7 mouse cellular contexts compared by ENCODE assay signal in the genomic region with DNA sequence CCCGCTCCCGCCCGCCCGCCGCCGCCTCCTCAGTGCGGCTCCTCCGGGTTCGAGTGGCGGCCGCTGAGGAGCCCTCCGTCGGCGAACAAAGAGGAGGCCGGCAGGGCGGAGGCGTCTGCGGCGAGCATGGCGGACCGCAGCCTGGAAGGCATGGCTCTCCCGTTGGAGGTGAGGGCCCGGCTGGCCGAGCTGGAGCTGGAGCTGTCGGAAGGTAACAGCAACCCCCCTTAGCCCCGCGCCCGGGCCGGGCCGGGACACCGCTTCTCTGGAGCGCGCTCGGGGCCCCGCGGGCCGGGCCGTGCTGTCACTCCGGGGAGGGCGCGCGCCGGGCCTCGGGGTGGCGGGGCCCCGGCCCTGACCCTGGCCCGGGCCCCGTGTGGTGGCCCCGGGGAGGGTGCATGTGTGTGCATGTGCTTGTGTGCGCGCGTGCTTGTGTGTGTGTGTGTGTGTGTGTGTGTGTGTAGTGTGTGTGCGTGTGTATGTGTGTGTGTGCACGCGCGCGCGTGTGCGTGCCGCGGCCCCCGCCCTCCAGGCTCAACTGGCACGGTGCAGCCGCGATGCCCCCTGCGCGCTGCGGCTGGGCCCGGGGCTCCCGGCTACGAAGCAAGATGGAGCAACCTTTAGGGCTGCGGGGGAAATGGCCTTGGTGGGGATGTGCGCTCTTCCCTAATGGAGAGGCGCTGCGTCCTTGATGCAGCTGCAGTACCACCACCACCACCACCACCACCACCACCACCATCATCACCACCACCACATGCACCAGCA. TPM values are rescaled to one million over a fixed set of nuclear protein-coding genes. Genes with fewer than 3 reads are reported as not detected.
DNase-seq lines count a peak whose midpoint lies in the region; ATAC-seq lines count a peak whose summit lies in the region.

No protein-coding gene starts in this region.

- intact Hi-C loops in left cerebral cortex, postnatal 4 days (cut with DNase I): loop anchor here (5.0 kb wide), 1 partner anchor 190 kb away; no protein-coding TSS in a partner anchor

- peak overlapping the region; percentile 81 for H3K4me2 ChIP-seq in hindbrain, embryonic 16.5 days (ENCODE audit: low read length)
- peak overlapping the region; percentile 55 for H3K4me2 ChIP-seq in midbrain, embryonic 11.5 days

- H3K4me3 ChIP-seq in hindbrain, embryonic 16.5 days (ENCODE audit: low read length): peak overlapping the region; percentile 97
- peak overlapping the region; percentile 96 for H3K4me3 ChIP-seq in midbrain, embryonic 11.5 days (ENCODE audit: low read depth, low read length)

- peaks cover 18% of the 10 kb centered on the region for H3K4me1 ChIP-seq in hindbrain, embryonic 16.5 days (ENCODE audit: control insufficient read depth, insufficient read depth, low read depth, low read length)
- peaks cover 10% of the 10 kb centered on the region; the same call in 1 of the 2 replicates for H3K4me1 ChIP-seq in midbrain, embryonic 11.5 days (ENCODE audit: control insufficient read depth, insufficient read depth, low read length)

- H3K9me3 ChIP-seq in hindbrain, embryonic 16.5 days (ENCODE audit: control insufficient read depth, low read length): no peaks in the 10 kb centered on the region
- H3K9me3 ChIP-seq in midbrain, embryonic 11.5 days (ENCODE audit: control insufficient read depth, low read length): no peaks in the 10 kb centered on the region

- peak; percentile 21 for ATAC-seq in activated CD4-positive, CD25-positive, alpha-beta regulatory T cell, adult 4 months
- ATAC-seq in hindbrain, embryonic 16.5 days: peak; percentile 78
- peak; percentile 83 for ATAC-seq in midbrain, embryonic 11.5 days (ENCODE audit: low FRiP score)

- no peaks in the 10 kb centered on the region for H3K36me3 ChIP-seq in hindbrain, embryonic 16.5 days (ENCODE audit: control insufficient read depth, insufficient read depth, low read length)
- H3K36me3 ChIP-seq in midbrain, embryonic 11.5 days (ENCODE audit: control insufficient read depth, insufficient read depth, low read length): no peaks in the 10 kb centered on the region

- H3K27me3 ChIP-seq in hindbrain, embryonic 16.5 days (replicated peaks; ENCODE audit: control insufficient read depth, insufficient read depth, low read length): no peaks in the 10 kb centered on the region
- no peaks in the 10 kb centered on the region for H3K27me3 ChIP-seq in midbrain, embryonic 11.5 days (ENCODE audit: control insufficient read depth, insufficient read depth, low read length)

- DNase-seq in cerebellum, adult 9-10 months: peak; percentile 65
- DNase-seq in frontal cortex, postnatal 36 days (ENCODE audit: low spot score in 2 of 2): peak; percentile 10 to 46
- DNase-seq in left cerebral cortex, postnatal 4 days: peak; percentile 66
- DNase-seq in midbrain, embryonic 11.5 days (ENCODE audit: low spot score, missing footprints): peak; percentile 95
- peak; percentile 36 to 44 for DNase-seq in spleen, postnatal 10 days (ENCODE audit: low spot score in 2 of 2)

- peak overlapping the region; percentile 99 for H3K27ac ChIP-seq in hindbrain, embryonic 16.5 days (ENCODE audit: low read depth, low read length)
- peak overlapping the region; percentile 96 for H3K27ac ChIP-seq in midbrain, embryonic 11.5 days (ENCODE audit: low read depth, low read length)

- H3K9ac ChIP-seq in hindbrain, embryonic 16.5 days (ENCODE audit: low read depth, low read length): peak overlapping the region; percentile 98
- peak overlapping the region; percentile 98 for H3K9ac ChIP-seq in midbrain, embryonic 11.5 days (ENCODE audit: low read length)

- under 1% methylated on average over 54 of the region's 75 CpGs for WGBS in hindbrain, embryonic 16.5 days
- WGBS in midbrain, embryonic 11.5 days: under 1% methylated on average over 68 of the region's 75 CpGs

RNA-seq across cellular contexts. Expression of gene Dip2c, which starts 0.7 kb away (rescaled TPM):
- under 1 TPM; 0.74 to 0.77 TPM for polyA plus RNA-seq in activated CD4-positive, CD25-positive, alpha-beta regulatory T cell, adult 4 months (2017; shearing (Covaris generic))
- 10.5 and 12.1 TPM in 2 replicates for polyA plus RNA-seq in hindbrain, embryonic 16.5 days (2015; fragmentation: Nextera tagmentation; extraction: Ambion mirVana)
- 10 to 100 TPM; 83.9 to 85.2 TPM for total RNA-seq in left cerebral cortex, postnatal 4 days (2021)
- 7.1 and 8.7 TPM in 2 replicates for polyA plus RNA-seq in midbrain, embryonic 11.5 days (2014; fragmentation: Nextera tagmentation; extraction: Ambion mirVana)

Comparison
In these comparisons a context has a peak if more than half of its experiments do, and no peak if none do; other contexts are left out.
1. Peak in every context shown above with its lines: DNase-seq, ATAC-seq, H3K4me3 ChIP-seq and H3K27ac ChIP-seq.
2. ATAC-seq: peak in every context shown above with its lines; median percentile 83 in midbrain, embryonic 11.5 days; 78 in hindbrain, embryonic 16.5 days; 21 in activated CD4-positive, CD25-positive, alpha-beta regulatory T cell, adult 4 months.
3. DNase-seq: peak in every context shown above with its lines; median percentile 95 in midbrain, embryonic 11.5 days; 66 in left cerebral cortex, postnatal 4 days; 65 in cerebellum, adult 9-10 months; 40 in spleen, postnatal 10 days; 28 in frontal cortex, postnatal 36 days.